Mouse (Mus musculus): ENCODE measurements at regions not wholly inside any gene's neighbourhood (a gene's known extent, or its start where the extent isn't known, plus 50 kb on each side); places are given as distances from the start of the nearest gene placed in this dataset.

GRCm38 (mm10) chr8:102414931-102415330, 370.5 kb downstream of the Cdh11 start:
- DNase-seq (ENCODE audit: extremely low spot score): no peak

- DNase-seq (ENCODE audit: extremely low spot score): no peak
Measured at GRCm38 (mm10) chr8:102413446-102413845, 372.0 kb downstream of the Cdh11 start.

GRCm38 (mm10) chr8:102387591-102387990, 397.9 kb downstream of the Cdh11 start:
- DNase-seq (ENCODE audit: extremely low spot score): no peak

GRCm38 (mm10) chr8:102345392-102345791, 440.1 kb downstream of the Cdh11 start:
- no peak for DNase-seq (ENCODE audit: extremely low spot score)

- no peak for DNase-seq (ENCODE audit: extremely low spot score)
Measured at GRCm38 (mm10) chr8:102332511-102332910, 452.9 kb downstream of the Cdh11 start.

GRCm38 (mm10) chr8:102331151-102331550, 454.3 kb downstream of the Cdh11 start:
- DNase-seq (ENCODE audit: extremely low spot score): no peak

- DNase-seq (ENCODE audit: extremely low spot score): no peak
Measured at GRCm38 (mm10) chr8:102329955-102330354, 455.5 kb downstream of the Cdh11 start.
